Mouse (Mus musculus) bone marrow, adult 2 months (tissue): ENCODE measurements around the gene Rtkn.

Experiments used
- CTCF ChIP-seq: fragments of 200-500 bp; IDR thresholded peaks from 2 replicates; pipeline ENCODE4 v1.5.1; 2011; ENCODE audit warnings: low read length, control low read depth; ENCODE audit not compliant: control insufficient read depth, insufficient read depth
- POLR2A ChIP-seq: fragments of 200-500 bp; IDR thresholded peaks from 2 replicates; pipeline ENCODE4 v1.6.1; 2011; ENCODE audit warnings: low read depth, mild to moderate bottlenecking, control low read depth, low read length, borderline replicate concordance; ENCODE audit not compliant: control insufficient read depth

- TF ChIP-seq POLR2A (no peak), CTCF (no peak)
Observed at GRCm38 (mm10) chr6:83115682-83116372, 19.4 kb upstream of the Rtkn start.
